Mouse (Mus musculus): ENCODE results near the gene Isoc2a. TPM values are rescaled to one million over a fixed set of nuclear protein-coding genes. Genes with fewer than 3 reads are reported as not detected.
"Not testable (repeated sequence)": the region's sequence is repeated elsewhere in the genome, so short reads cannot be mapped to it uniquely, and the experiment has no call there.

Isoc2a gene
- total and polyA plus RNA-seq, 2 experiments from 2014 or later, result 0.52 to 7.7 TPM

- Histone ChIP-seq H3K9ac (replicated peaks; ENCODE audit: low read length, poor library complexity, severe bottlenecking) (peak overlapping the region; percentile 59), H3K36me3 (ENCODE audit: insufficient read depth, low read length) (no peaks in the 10 kb centered on the region), H3K27ac (ENCODE audit: low read depth, low read length) (peak overlapping the region; percentile 57), H3K4me2 (ENCODE audit: low read depth, low read length, poor library complexity, severe bottlenecking) (peak overlapping the region; percentile 68), H3K4me1 (ENCODE audit: insufficient read depth, low read length) (no peaks in the 10 kb centered on the region), H3K27me3 (ENCODE audit: insufficient read depth, low read length) (no peaks in the 10 kb centered on the region), H3K4me3 (ENCODE audit: low read depth, low read length) (peak overlapping the region; percentile 44), H3K9me3 (ENCODE audit: low read length) (no peaks in the 10 kb centered on the region)
- ATAC-seq (ENCODE audit: low FRiP score), result no peak
- TF ChIP-seq CTCF (IDR thresholded peaks at IDR 0.05), result no peak
- 20% methylated on average over 10 of the region's 10 CpGs for WGBS
- DNase-seq (ENCODE audit: low spot score), result no peak
Observed at GRCm38 (mm10) chr7:4866631-4867180, 10.2 kb upstream of the Isoc2a start.

GRCm38 (mm10) chr7:4870133-4870532 is 6.8 kb upstream of the Isoc2a start, which contains the start of gene Isoc2b:
Gene Isoc2b (minus strand): TSS chr7:4870258.
- DNase-seq (ENCODE audit: low spot score) (no peak), ATAC-seq (ENCODE audit: low FRiP score) (no peak)
- TF ChIP-seq CTCF (IDR thresholded peaks at IDR 0.05), result no peak
- WGBS, result 52% methylated on average over 6 of the region's 6 CpGs
- Histone ChIP-seq H3K9ac (replicated peaks; ENCODE audit: low read length, poor library complexity, severe bottlenecking) (no peak within 1 kb of the TSS), H3K27ac (ENCODE audit: low read depth, low read length) (no peak within 1 kb of the TSS), H3K27me3 (ENCODE audit: insufficient read depth, low read length) (no peaks in the 10 kb centered on the region), H3K4me1 (ENCODE audit: insufficient read depth, low read length) (no peaks in the 10 kb centered on the region), H3K4me3 (ENCODE audit: low read depth, low read length) (no peak within 1 kb of the TSS), H3K9me3 (ENCODE audit: low read length) (no peaks in the 10 kb centered on the region), H3K4me2 (ENCODE audit: low read depth, low read length, poor library complexity, severe bottlenecking) (no peak within 1 kb of the TSS), H3K36me3 (ENCODE audit: insufficient read depth, low read length) (no peaks in the 10 kb centered on the region)

- WGBS, result 7% methylated on average over 11 of the region's 11 CpGs
- peak overlapping the region; percentile 42 for H3K9ac ChIP-seq (replicated peaks; ENCODE audit: low read length, poor library complexity, severe bottlenecking)
- H3K27ac ChIP-seq (ENCODE audit: low read depth, low read length), result no peak overlapping the region
Observed at GRCm38 (mm10) chr7:4877226-4877625, 273 bp downstream of the Isoc2a start.

GRCm38 (mm10) chr7:4878186-4878585 is 1.2 kb downstream of the Isoc2a start:
- Histone ChIP-seq H3K4me2 (ENCODE audit: low read depth, low read length, poor library complexity, severe bottlenecking) (no peak overlapping the region), H3K27me3 (ENCODE audit: insufficient read depth, low read length) (no peaks in the 10 kb centered on the region), H3K9ac (replicated peaks; ENCODE audit: low read length, poor library complexity, severe bottlenecking) (no peak overlapping the region), H3K9me3 (ENCODE audit: low read length) (no peaks in the 10 kb centered on the region), H3K4me1 (ENCODE audit: insufficient read depth, low read length) (no peaks in the 10 kb centered on the region), H3K36me3 (ENCODE audit: insufficient read depth, low read length) (no peaks in the 10 kb centered on the region), H3K4me3 (ENCODE audit: low read depth, low read length) (no peak overlapping the region), H3K27ac (ENCODE audit: low read depth, low read length) (no peak overlapping the region)
- DNase-seq (ENCODE audit: low spot score) (no peak), ATAC-seq (ENCODE audit: low FRiP score) (no peak)
- peak; percentile 41; the same call in 1 of the 2 replicates for TF ChIP-seq CTCF (IDR thresholded peaks at IDR 0.05)

More at GRCm38 (mm10) chr7:4877226-4877625, 273 bp downstream of the Isoc2a start:
- DNase-seq (ENCODE audit: low spot score) (no peak), ATAC-seq (ENCODE audit: low FRiP score) (peak; percentile 20; the same call in 1 of the 2 replicates)
- TF ChIP-seq CTCF (IDR thresholded peaks at IDR 0.05), result no peak
- peak overlapping the region; percentile 67 for H3K4me2 ChIP-seq (ENCODE audit: low read depth, low read length, poor library complexity, severe bottlenecking)
- H3K36me3 ChIP-seq (ENCODE audit: insufficient read depth, low read length), result no peaks in the 10 kb centered on the region
- H3K9me3 ChIP-seq (ENCODE audit: low read length), result no peaks in the 10 kb centered on the region
- no peaks in the 10 kb centered on the region for H3K4me1 ChIP-seq (ENCODE audit: insufficient read depth, low read length)
- peak overlapping the region; percentile 49 for H3K4me3 ChIP-seq (ENCODE audit: low read depth, low read length)
- no peaks in the 10 kb centered on the region for H3K27me3 ChIP-seq (ENCODE audit: insufficient read depth, low read length)

- ATAC-seq (ENCODE audit: low FRiP score), result not testable (repeated sequence)
- 77% methylated on average over 1 of the region's 1 CpGs for WGBS
Observed at GRCm38 (mm10) chr7:4879036-4879435, 2.1 kb downstream of the Isoc2a start.

GRCm38 (mm10) chr7:4886680-4887079 is 9.7 kb downstream of the Isoc2a start:
- ATAC-seq (ENCODE audit: low FRiP score) (no peak), DNase-seq (ENCODE audit: low spot score) (no peak)
- Histone ChIP-seq H3K36me3 (ENCODE audit: insufficient read depth, low read length) (no peaks in the 10 kb centered on the region), H3K4me2 (ENCODE audit: low read depth, low read length, poor library complexity, severe bottlenecking) (no peak overlapping the region), H3K27ac (ENCODE audit: low read depth, low read length) (no peak overlapping the region), H3K4me1 (ENCODE audit: insufficient read depth, low read length) (no peaks in the 10 kb centered on the region), H3K9me3 (ENCODE audit: low read length) (no peaks in the 10 kb centered on the region), H3K27me3 (ENCODE audit: insufficient read depth, low read length) (no peaks in the 10 kb centered on the region), H3K9ac (replicated peaks; ENCODE audit: low read length, poor library complexity, severe bottlenecking) (no peak overlapping the region), H3K4me3 (ENCODE audit: low read depth, low read length) (no peak overlapping the region)
- 72% methylated on average over 4 of the region's 4 CpGs for WGBS
- TF ChIP-seq CTCF (IDR thresholded peaks at IDR 0.05), result no peak

More at GRCm38 (mm10) chr7:4879036-4879435, 2.1 kb downstream of the Isoc2a start:
- not testable (repeated sequence) for DNase-seq (ENCODE audit: low spot score); H3K27ac ChIP-seq (ENCODE audit: low read depth, low read length); H3K36me3 ChIP-seq (ENCODE audit: insufficient read depth, low read length); H3K9ac ChIP-seq (replicated peaks; ENCODE audit: low read length, poor library complexity, severe bottlenecking); H3K4me1 ChIP-seq (ENCODE audit: insufficient read depth, low read length); H3K4me3 ChIP-seq (ENCODE audit: low read depth, low read length); H3K4me2 ChIP-seq (ENCODE audit: low read depth, low read length, poor library complexity, severe bottlenecking); H3K9me3 ChIP-seq (ENCODE audit: low read length); H3K27me3 ChIP-seq (ENCODE audit: insufficient read depth, low read length)

All from midbrain, postnatal 0 days (tissue).